Mouse (Mus musculus): ENCODE results near the gene Trp73.

Gene Trp73

GRCm38 (mm10) chr4:154140182-154140212 lies at the start of gene Trp73:
TSS of gene Trp73 (minus strand) at chr4:154140208.
- DNase-seq (ENCODE audit: low read depth, low spot score): no peak

GRCm38 (mm10) chr4:154188948-154189347 lies 48.9 kb upstream of the Trp73 start:
- DNase-seq (ENCODE audit: low read depth, low spot score): no peak

- no peak for DNase-seq (ENCODE audit: low read depth, low spot score)
Observed at GRCm38 (mm10) chr4:154186002-154186537, 46.1 kb upstream of the Trp73 start.

DNA sequence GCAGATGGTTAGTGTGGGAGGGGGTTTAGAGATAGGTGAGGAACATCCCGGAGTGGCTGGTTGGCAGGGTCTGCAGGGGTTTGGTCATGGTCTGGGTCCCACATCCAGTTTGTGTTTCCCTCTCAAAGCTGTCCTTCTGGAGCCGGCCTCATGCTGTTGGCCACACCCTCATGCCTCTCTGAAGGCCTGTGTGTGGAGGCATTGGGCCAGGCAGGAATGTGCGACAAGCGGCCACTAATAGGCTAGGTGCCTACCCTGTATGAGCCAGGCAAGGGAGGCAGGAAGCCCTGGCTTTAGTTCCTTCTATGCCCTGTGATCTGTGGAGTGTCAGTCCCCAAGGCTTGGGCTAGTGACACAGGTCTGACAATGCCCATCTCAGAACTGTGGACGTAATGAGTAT lies 45.0 kb upstream of the Trp73 start:
- no peak for DNase-seq (ENCODE audit: low read depth, low spot score)

- no peak for DNase-seq (ENCODE audit: low read depth, low spot score)
Observed at GRCm38 (mm10) chr4:154183566-154183965, 43.6 kb upstream of the Trp73 start.

DNA sequence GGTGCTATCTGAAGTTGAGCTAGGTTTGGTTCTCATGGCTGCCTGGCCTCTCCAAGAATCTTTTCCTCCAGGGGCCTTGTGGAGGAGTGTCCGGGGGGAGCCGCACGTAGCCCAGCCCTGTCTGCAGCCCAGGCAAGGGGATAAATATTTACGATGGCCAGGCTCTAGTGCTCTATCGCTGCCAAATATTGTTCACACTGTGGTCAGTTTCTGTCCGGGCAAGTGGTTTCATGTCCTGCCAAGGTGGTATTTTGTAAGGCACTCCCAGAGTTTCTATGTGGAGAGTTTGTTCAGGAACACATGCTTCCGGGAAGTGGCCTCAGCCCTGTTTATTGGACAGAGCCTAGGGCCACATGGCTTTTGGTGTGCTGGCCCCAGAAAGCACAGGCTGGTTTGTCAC lies 41.0 kb upstream of the Trp73 start:
- DNase-seq (ENCODE audit: low read depth, low spot score): no peak

DNA sequence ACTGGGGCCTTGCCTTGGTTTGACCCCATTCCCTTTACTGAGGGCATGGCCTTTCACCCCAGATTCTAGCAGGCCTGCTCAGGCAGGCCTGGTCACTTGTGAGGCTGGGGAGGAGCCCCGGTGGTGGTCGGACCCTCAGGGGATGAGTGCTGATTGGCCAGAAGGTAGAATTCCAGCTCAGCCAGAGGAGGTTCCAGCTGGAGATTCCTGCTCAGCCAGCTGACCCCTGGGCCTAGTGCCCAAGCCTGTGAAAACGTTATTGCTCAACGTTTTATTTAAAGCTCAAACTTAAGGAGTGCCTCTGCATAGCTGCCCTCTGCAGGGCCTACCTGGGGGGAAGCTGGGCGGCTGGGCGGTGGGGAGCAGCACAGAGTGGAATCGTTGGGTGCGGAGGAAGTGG lies 37.2 kb upstream of the Trp73 start:
- DNase-seq (ENCODE audit: low read depth, low spot score): no peak

- DNase-seq (ENCODE audit: low read depth, low spot score): no peak
Observed at GRCm38 (mm10) chr4:154171931-154172604, 32.1 kb upstream of the Trp73 start.

DNA sequence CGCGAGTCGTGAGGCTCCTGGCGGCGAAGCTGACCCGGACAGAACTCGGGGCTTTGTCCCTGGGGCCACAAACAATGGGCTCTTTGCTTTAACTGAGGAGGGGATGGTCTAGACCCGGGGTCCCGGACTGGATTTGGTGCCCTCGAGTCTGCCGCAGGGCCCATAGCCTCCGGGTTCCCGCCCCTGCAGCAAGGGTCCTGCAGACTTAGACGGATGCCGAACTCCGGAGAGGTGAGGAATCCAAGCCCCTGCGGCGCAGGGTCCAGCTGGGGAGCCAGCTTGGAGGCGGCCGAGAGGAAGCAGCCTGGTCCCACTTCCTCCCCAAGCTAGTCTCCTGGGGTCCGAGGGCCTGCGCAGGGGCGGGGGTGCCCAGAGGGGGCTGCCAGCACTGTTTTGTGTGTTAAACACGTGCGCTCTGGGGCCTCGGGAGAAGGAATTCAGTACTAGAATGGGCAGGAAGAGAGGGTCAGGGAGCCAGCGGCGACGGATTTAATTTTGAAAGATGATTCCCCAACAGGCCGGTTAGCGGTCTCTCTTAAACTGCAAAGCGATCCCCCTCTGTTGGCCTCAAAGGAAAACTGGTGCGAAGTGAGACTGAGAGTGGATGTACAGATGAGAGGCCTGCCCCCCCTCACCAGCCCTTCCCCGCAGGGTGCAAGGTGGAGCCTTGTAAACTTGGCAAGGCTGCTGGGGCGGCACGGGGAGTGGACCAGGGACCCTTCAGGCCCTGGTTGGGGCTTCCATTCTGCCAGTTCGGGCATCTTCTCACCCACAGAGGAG lies 31.3 kb upstream of the Trp73 start:
- no peak for DNase-seq (ENCODE audit: low read depth, low spot score)

DNA sequence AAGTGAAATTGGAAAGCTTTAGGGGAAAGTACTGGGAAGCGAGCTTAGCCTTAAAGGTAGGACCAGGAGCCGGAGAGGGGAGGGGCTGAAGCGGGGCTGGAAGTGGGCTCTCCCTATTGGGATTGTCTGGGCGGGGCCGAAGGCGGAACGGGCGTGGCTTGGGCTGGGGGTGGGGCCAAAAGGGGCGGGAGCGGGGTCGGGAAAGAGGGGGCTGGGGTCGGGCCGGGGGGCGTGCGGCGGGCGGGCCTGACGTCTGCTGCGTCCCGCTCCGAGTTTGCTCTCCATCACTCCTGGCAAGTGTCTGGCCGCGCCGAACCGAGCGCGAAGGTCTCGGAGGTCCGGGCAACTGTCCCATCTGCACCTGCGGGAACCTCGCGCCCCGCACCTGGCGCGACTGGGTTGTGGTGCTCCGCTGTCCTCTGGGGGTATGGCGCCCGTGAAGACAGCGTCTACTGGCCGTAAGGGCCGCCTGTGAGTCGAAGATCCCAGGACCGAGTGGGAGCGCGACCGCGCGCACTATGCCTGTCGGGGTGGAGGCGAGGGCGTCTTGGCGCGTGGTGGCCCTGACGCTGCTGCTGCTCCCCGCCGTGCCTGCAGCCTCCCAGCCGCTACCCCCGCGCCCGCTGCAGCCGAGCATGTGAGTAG lies 30.6 kb upstream of the Trp73 start, which contains the start of gene Megf6:
Megf6 (plus strand) TSS at position 225 of the 645 bp plus-strand sequence.
- DNase-seq (ENCODE audit: low read depth, low spot score): no peak

DNA sequence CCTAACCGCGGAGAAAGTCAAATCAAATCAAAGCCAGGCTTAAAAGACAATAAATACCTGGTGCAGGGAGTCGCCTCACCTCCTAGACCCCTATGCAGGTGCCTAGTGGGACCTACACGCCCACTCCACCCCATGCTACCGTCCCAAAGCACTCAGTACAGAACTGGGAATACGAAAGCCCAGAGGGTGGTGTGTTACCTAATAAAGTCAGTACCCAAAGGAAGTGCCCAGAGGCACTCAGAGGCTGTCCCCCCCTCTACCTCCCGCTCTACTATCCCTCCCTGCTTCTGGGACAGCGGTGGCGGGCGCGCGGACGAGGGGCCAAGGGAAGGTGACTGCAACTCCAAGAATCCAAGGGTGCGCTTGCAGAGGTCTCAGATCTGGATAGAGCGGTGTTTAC lies 30.0 kb upstream of the Trp73 start:
- no peak for DNase-seq (ENCODE audit: low read depth, low spot score)

DNA sequence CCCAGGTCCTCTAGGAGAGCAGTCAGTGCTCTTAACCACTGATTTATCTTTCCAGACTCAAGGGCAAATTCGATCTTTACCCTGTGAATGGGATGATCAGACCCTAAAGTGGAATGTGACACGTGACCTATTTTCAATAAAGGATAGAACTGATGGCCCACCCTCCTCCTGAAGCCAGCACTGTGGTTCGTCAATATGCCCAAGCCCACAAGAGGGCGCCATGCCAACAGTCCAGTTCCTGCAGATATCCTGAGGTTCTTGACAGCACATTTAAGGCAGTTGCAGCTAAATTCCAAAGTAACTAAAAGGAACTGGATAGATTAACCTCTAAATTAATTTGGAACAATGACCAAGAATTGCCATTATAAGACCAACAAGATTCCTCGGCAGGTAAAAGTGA lies 27.0 kb upstream of the Trp73 start:
- no peak for DNase-seq (ENCODE audit: low read depth, low spot score)

- DNase-seq (ENCODE audit: low read depth, low spot score): peak; percentile 50
Observed at GRCm38 (mm10) chr4:154163296-154163695, 23.3 kb upstream of the Trp73 start.

GRCm38 (mm10) chr4:154160538-154161390 lies 20.8 kb upstream of the Trp73 start, which contains the start of gene Tprgl:
TSS of gene Tprgl (minus strand) at chr4:154160666.
- DNase-seq (ENCODE audit: low read depth, low spot score): peak; percentile 92

- DNase-seq (ENCODE audit: low read depth, low spot score): no peak
Observed at GRCm38 (mm10) chr4:154159961-154160537, 20.0 kb upstream of the Trp73 start.

GRCm38 (mm10) chr4:154159002-154159401 lies 19.0 kb upstream of the Trp73 start:
- peak; percentile 66 for DNase-seq (ENCODE audit: low read depth, low spot score)

- no peak for DNase-seq (ENCODE audit: low read depth, low spot score)
Observed at GRCm38 (mm10) chr4:154157970-154158662, 18.1 kb upstream of the Trp73 start.

GRCm38 (mm10) chr4:154156050-154156449 lies 16.0 kb upstream of the Trp73 start:
- no peak for DNase-seq (ENCODE audit: low read depth, low spot score)

GRCm38 (mm10) chr4:154154104-154154503 lies 14.1 kb upstream of the Trp73 start:
- DNase-seq (ENCODE audit: low read depth, low spot score): no peak

- no peak for DNase-seq (ENCODE audit: low read depth, low spot score)
Observed at GRCm38 (mm10) chr4:154146342-154146741, 6.3 kb upstream of the Trp73 start.

GRCm38 (mm10) chr4:154144712-154145111 lies 4.7 kb upstream of the Trp73 start:
- DNase-seq (ENCODE audit: low read depth, low spot score): no peak
